Mouse (Mus musculus): ENCODE results near the gene Veph1. TPM values are rescaled to one million over a fixed set of nuclear protein-coding genes. Genes with fewer than 3 reads are reported as not detected.

Veph1 gene
- polyA plus RNA-seq, 1 experiment from 2014 or later, result 0.89 TPM

GRCm38 (mm10) chr3:66131264-66131950 lies 165.2 kb downstream of the Veph1 start:
- Histone ChIP-seq H3K4me3 (no peak overlapping the region), H3K9me3 (no peaks in the 10 kb centered on the region), H3K36me3 (no peaks in the 10 kb centered on the region), H3K27me3 (ENCODE audit: insufficient read depth, poor library complexity, severe bottlenecking) (no peaks in the 10 kb centered on the region), H3K27ac (no peak overlapping the region), H3K4me1 (0 out of 2 replicates have a peak, but pooled peaks cover 5% of the 10 kb centered on the region)
- DNase-seq (ENCODE audit: low spot score), result no peak
- 71% methylated on average over 4 of the region's 4 CpGs for WGBS

DNA sequence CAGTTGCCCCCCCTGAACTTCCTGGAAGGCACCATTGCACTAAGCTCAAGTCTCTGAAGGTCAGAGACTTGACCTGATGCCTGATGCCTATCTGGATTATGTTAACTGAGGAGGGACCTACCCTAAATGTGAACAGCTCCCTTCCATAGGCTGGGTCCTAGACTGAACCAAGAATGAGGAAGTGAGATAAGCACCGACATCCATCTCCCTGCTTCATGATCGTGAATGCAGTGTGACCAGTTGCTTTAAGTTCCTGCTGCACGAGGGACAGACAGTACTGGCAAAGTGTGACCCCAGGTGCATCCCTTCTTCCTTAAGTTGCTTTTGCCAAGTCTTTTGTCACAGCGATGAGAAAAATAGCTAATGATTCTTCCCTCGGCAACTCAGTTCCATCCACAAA lies 166.9 kb downstream of the Veph1 start:
- H3K4me1 ChIP-seq, result 0 out of 2 replicates have a peak, but pooled peaks cover 5% of the 10 kb centered on the region
- no peak overlapping the region for H3K27ac ChIP-seq
- H3K9me3 ChIP-seq, result no peaks in the 10 kb centered on the region
- H3K4me3 ChIP-seq, result no peak overlapping the region
- H3K27me3 ChIP-seq (ENCODE audit: insufficient read depth, poor library complexity, severe bottlenecking), result no peaks in the 10 kb centered on the region
- no peaks in the 10 kb centered on the region for H3K36me3 ChIP-seq
- no peak for DNase-seq (ENCODE audit: low spot score)
- WGBS, result 57% methylated on average over 5 of the region's 5 CpGs

- WGBS, result 49% methylated on average over 5 of the region's 5 CpGs
- Histone ChIP-seq H3K9me3 (no peaks in the 10 kb centered on the region), H3K4me1 (no peaks in the 10 kb centered on the region), H3K4me3 (no peak overlapping the region), H3K27ac (no peak overlapping the region), H3K27me3 (ENCODE audit: insufficient read depth, poor library complexity, severe bottlenecking) (no peaks in the 10 kb centered on the region), H3K36me3 (no peaks in the 10 kb centered on the region)
- DNase-seq (ENCODE audit: low spot score), result no peak
These were observed 191.1 kb downstream of the Veph1 start for GRCm38 (mm10) chr3:66105493-66105892.

DNA sequence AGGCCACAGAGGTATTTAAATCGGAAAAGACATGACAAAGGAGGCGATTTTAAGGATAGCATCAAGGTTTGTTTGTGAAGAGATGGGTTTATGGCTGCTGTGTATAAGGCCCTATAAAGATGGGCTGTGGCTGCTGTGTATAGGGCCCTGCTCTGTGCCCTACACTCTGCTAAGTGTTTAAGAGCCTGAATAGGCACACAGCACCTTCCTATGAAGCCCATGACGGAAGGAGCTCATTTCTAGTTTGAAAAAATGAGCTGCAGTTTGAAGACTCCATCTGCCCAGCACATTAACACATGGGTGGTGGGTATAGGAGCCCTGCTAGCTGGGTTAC lies 194.1 kb downstream of the Veph1 start:
- Histone ChIP-seq H3K4me1 (no peaks in the 10 kb centered on the region), H3K27me3 (ENCODE audit: insufficient read depth, poor library complexity, severe bottlenecking) (no peaks in the 10 kb centered on the region), H3K27ac (no peak overlapping the region), H3K36me3 (no peaks in the 10 kb centered on the region), H3K4me3 (no peak overlapping the region), H3K9me3 (no peaks in the 10 kb centered on the region)
- 71% methylated on average over 3 of the region's 3 CpGs for WGBS
- DNase-seq (ENCODE audit: low spot score), result no peak

DNA sequence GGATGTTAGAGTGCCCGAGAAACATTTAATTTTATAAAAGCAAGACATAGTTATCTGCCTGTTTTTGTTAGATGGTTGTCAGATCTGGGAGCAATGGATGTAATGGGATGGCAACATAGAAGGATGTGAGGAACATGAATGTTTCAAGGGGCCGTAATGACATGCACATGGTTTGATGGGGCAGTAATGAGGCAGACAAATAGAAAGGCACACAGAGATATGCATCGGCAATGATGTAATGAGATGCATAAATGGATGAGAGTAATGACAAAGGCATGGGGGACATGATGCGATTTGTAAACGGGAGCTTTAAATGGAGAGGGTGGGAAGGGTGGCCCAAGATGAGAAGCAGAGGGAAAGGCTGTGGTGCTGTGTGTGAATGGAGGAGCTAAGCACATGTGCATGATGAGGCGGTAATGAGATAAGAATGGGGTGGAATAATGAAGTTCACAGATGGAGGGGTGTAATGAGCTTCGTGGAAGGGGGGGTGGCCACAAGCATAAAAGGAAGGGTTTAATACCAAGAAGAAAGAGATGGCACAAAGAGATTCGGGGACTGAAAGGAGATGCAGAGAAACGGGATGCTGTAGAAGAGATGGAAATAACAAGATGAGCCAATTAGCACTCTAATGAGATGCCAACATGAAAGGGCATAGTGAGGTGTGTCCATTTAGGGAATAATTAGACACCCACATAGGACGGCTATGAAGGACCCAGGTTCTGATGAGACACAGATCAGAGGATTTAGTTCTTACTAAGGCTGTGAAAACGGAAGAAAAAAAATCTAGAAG lies 194.6 kb downstream of the Veph1 start:
- no peaks in the 10 kb centered on the region for H3K4me1 ChIP-seq
- no peak overlapping the region for H3K27ac ChIP-seq
- WGBS, result 82% methylated on average over 11 of the region's 11 CpGs
- H3K36me3 ChIP-seq, result no peaks in the 10 kb centered on the region
- no peaks in the 10 kb centered on the region for H3K27me3 ChIP-seq (ENCODE audit: insufficient read depth, poor library complexity, severe bottlenecking)
- H3K4me3 ChIP-seq, result no peak overlapping the region
- no peaks in the 10 kb centered on the region for H3K9me3 ChIP-seq
- no peak for DNase-seq (ENCODE audit: low spot score)

- no peak for DNase-seq (ENCODE audit: low spot score)
- no peaks in the 10 kb centered on the region for H3K27me3 ChIP-seq (ENCODE audit: insufficient read depth, poor library complexity, severe bottlenecking)
- no peak overlapping the region for H3K27ac ChIP-seq
- no peaks in the 10 kb centered on the region for H3K4me1 ChIP-seq
- no peaks in the 10 kb centered on the region for H3K36me3 ChIP-seq
- H3K4me3 ChIP-seq, result no peak overlapping the region
- WGBS, result 84% methylated on average over 2 of the region's 2 CpGs
- no peaks in the 10 kb centered on the region for H3K9me3 ChIP-seq
These were observed 195.6 kb downstream of the Veph1 start for GRCm38 (mm10) chr3:66101074-66101473.

DNA sequence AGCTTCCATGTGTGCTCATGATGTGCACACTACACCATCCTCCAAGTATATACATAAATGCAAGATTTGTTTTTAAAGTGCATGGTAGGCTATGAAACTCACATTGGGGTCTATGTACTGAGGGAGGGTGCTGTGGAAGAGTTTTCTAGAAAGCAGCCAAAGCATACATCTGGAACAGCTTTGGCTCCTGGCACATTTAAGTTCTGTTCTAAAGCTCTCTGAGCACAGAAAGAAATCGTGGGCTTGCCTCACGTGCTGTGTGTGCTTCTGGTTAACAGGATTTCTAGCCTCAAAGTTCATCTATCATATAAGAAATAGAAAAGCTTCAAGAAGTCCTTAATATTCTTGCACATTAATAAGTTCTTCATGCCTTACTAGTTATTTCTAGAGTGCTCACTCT lies 204.9 kb downstream of the Veph1 start:
- Histone ChIP-seq H3K27ac (no peak overlapping the region), H3K4me1 (no peaks in the 10 kb centered on the region), H3K36me3 (no peaks in the 10 kb centered on the region), H3K9me3 (0 out of 2 replicates have a peak, but pooled peaks cover under 1% of the 10 kb centered on the region), H3K4me3 (no peak overlapping the region), H3K27me3 (ENCODE audit: insufficient read depth, poor library complexity, severe bottlenecking) (no peaks in the 10 kb centered on the region)
- 60% methylated on average over 2 of the region's 2 CpGs for WGBS
- no peak for DNase-seq (ENCODE audit: low spot score)

DNA sequence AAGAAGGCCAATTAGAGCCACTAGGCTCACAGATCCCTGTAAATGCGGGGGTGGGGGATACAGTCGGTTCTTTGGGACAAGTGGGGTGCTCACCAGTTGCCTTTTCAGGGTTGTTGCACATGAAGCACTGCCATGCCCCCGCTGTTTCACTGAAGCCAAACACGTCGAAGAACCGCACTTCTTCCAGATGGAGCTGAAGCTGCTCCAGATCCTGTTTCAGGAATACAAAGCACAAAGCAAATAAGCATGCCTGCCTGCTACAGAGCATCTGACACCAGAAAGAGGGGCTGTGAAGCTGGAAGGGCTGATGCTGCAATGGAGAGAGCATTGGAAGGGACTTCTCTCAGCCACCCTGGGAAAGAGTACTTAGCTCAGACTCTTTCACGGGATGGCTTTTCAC lies 209.0 kb downstream of the Veph1 start:
- 0 out of 2 replicates have a peak, but pooled peaks cover 3% of the 10 kb centered on the region for H3K9me3 ChIP-seq
- no peak for DNase-seq (ENCODE audit: low spot score)
- no peak overlapping the region for H3K27ac ChIP-seq
- H3K4me1 ChIP-seq, result no peaks in the 10 kb centered on the region
- H3K36me3 ChIP-seq, result no peaks in the 10 kb centered on the region
- H3K27me3 ChIP-seq (ENCODE audit: insufficient read depth, poor library complexity, severe bottlenecking), result no peaks in the 10 kb centered on the region
- 73% methylated on average over 7 of the region's 7 CpGs for whole genome bisulfite sequencing
- H3K4me3 ChIP-seq, result no peak overlapping the region

- H3K4me1 ChIP-seq, result no peaks in the 10 kb centered on the region
- no peak overlapping the region for H3K27ac ChIP-seq
- H3K36me3 ChIP-seq, result no peaks in the 10 kb centered on the region
- no peaks in the 10 kb centered on the region for H3K27me3 ChIP-seq (ENCODE audit: insufficient read depth, poor library complexity, severe bottlenecking)
- H3K4me3 ChIP-seq, result no peak overlapping the region
- H3K9me3 ChIP-seq, result 0 out of 2 replicates have a peak, but pooled peaks cover 3% of the 10 kb centered on the region
- no peak for DNase-seq (ENCODE audit: low spot score)
- WGBS, result 85% methylated on average over 3 of the region's 3 CpGs
These were observed 212.8 kb downstream of the Veph1 start for GRCm38 (mm10) chr3:66083856-66084255.

GRCm38 (mm10) chr3:66083407-66083806 lies 213.2 kb downstream of the Veph1 start:
- Histone ChIP-seq H3K9me3 (0 out of 2 replicates have a peak, but pooled peaks cover 3% of the 10 kb centered on the region), H3K27me3 (ENCODE audit: insufficient read depth, poor library complexity, severe bottlenecking) (no peaks in the 10 kb centered on the region), H3K4me1 (no peaks in the 10 kb centered on the region), H3K27ac (no peak overlapping the region), H3K4me3 (no peak overlapping the region), H3K36me3 (no peaks in the 10 kb centered on the region)
- WGBS, result 77% methylated on average over 5 of the region's 5 CpGs
- DNase-seq (ENCODE audit: low spot score), result no peak

GRCm38 (mm10) chr3:66082975-66083374 lies 213.7 kb downstream of the Veph1 start:
- no peaks in the 10 kb centered on the region for H3K27me3 ChIP-seq (ENCODE audit: insufficient read depth, poor library complexity, severe bottlenecking)
- H3K4me3 ChIP-seq, result no peak overlapping the region
- no peaks in the 10 kb centered on the region for H3K4me1 ChIP-seq
- no peak overlapping the region for H3K27ac ChIP-seq
- WGBS, result 92% methylated on average over 4 of the region's 4 CpGs
- no peak for DNase-seq (ENCODE audit: low spot score)
- H3K36me3 ChIP-seq, result no peaks in the 10 kb centered on the region
- 0 out of 2 replicates have a peak, but pooled peaks cover 3% of the 10 kb centered on the region for H3K9me3 ChIP-seq

DNA sequence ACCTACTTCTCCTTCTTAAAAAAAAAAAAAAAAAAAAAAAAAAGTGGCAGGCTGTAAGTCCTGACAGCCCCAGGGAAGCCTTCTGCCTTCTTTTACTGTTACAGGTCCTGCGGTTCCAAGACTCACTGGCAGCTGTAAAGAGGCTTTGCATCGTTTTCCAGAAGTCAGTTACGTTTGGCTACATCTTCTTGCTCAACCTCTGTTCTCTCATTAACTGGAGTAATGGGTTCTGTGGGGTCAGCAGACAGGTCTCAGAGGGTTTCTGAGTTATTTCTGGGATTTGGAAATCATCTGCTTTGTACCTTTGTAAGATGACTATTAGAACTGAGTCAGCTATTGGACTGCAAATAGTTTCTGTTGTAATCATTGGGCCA lies 215.3 kb downstream of the Veph1 start:
- Histone ChIP-seq H3K27me3 (ENCODE audit: insufficient read depth, poor library complexity, severe bottlenecking) (no peaks in the 10 kb centered on the region), H3K4me3 (no peak overlapping the region), H3K4me1 (no peaks in the 10 kb centered on the region), H3K36me3 (no peaks in the 10 kb centered on the region), H3K9me3 (no peaks in the 10 kb centered on the region), H3K27ac (no peak overlapping the region)
- WGBS, result 68% methylated on average over 3 of the region's 3 CpGs
- no peak for DNase-seq (ENCODE audit: low spot score)

DNA sequence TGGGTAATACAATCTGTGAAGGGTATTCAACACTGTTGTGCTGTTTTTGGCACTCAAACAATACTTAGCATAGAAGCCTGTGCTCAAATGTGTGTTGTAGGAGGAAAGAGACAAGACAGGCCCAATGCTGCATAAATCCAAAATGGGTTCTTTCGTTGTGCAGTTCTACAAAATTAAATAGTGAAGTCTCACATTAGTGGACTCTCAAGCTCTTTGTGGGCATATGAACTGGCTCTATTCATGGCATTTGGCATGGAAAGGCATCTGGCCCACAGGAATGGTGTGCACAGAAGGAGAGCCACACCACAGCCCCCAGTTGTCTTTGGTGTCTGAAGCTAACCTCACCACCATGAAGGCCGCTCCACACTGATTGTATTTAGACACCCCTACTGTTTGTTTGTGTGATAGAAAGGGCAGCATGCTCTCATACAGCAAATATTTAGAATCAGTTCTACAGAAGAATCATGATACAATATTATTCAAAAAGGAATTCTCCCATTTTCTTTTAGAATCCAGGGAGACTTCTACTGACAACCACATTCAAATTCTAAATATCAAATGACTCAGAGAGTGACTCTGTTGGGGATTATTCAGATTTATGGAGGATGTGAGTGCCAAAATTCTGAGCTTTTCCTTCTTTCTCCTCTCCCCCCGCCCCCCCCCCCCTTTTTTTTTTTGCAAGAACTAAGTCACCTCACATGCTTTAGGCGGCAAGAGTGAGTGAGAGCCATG lies 215.8 kb downstream of the Veph1 start:
- DNase-seq (ENCODE audit: low spot score), result no peak

More for the DNA sequence above, 215.8 kb downstream of the Veph1 start:
- Histone ChIP-seq H3K36me3 (no peaks in the 10 kb centered on the region), H3K27ac (no peak overlapping the region), H3K4me1 (no peaks in the 10 kb centered on the region), H3K9me3 (no peaks in the 10 kb centered on the region), H3K27me3 (ENCODE audit: insufficient read depth, poor library complexity, severe bottlenecking) (no peaks in the 10 kb centered on the region), H3K4me3 (no peak overlapping the region)
- WGBS, result 64% methylated on average over 4 of the region's 4 CpGs

Data from heart, embryonic 10.5 days (tissue).